Mouse (Mus musculus) ES-Bruce4 (cell line): Measurements from ENCODE around the gene Zbtb42. TPM values are rescaled to one million over a fixed set of nuclear protein-coding genes. Genes with fewer than 3 reads are reported as not detected.

Experiments used
- H3K27ac ChIP-seq: 2 replicates; pipeline ENCODE4 v1.5.1; 2012; ENCODE audit warnings: low read length, inconsistent platforms; ENCODE audit not compliant: insufficient read depth
- H3K27me3 ChIP-seq: 2 replicates; pipeline ENCODE4 v1.6.1; 2012; ENCODE audit warnings: mild to moderate bottlenecking, low read length, inconsistent platforms; ENCODE audit not compliant: control insufficient read depth, poor library complexity, insufficient read depth, severe bottlenecking
- H3K36me3 ChIP-seq: 2 replicates; pipeline ENCODE4 v1.6.1; 2012; ENCODE audit warnings: inconsistent platforms, mild to moderate bottlenecking, low read length, moderate library complexity; ENCODE audit not compliant: control insufficient read depth, poor library complexity, insufficient read depth, severe bottlenecking
- H3K4me1 ChIP-seq: one replicate; pipeline ENCODE4 v1.8.1; 2011; ENCODE audit warnings: low read length; ENCODE audit not compliant: control insufficient read depth, insufficient read depth
- H3K4me3 ChIP-seq: 2 replicates; pipeline ENCODE4 v1.5.1; 2011; ENCODE audit warnings: low read depth, mild to moderate bottlenecking, low read length
- H3K9ac ChIP-seq: 2 replicates; pipeline ENCODE4 v1.6.1; 2012; ENCODE audit warnings: low read depth, mild to moderate bottlenecking, inconsistent platforms; ENCODE audit not compliant: poor library complexity, severe bottlenecking
- H3K9me3 ChIP-seq: replicated peaks from 2 replicates; pipeline ENCODE4 v1.6.1; 2012; ENCODE audit warnings: mild to moderate bottlenecking, low read length, inconsistent platforms; ENCODE audit not compliant: control insufficient read depth, poor library complexity, insufficient read depth, severe bottlenecking
- CTCF ChIP-seq: IDR thresholded peaks from one replicate; pipeline ENCODE4 v1.8.1; 2011; ENCODE audit warnings: low read depth, low read length
- EP300 ChIP-seq: IDR thresholded peaks from 2 replicates; pipeline ENCODE4 v1.6.1; 2011; ENCODE audit warnings: low read depth, low read length; ENCODE audit not compliant: insufficient read depth
- POLR2A ChIP-seq: IDR thresholded peaks from one replicate; pipeline ENCODE4 v1.8.1; 2011; ENCODE audit warnings: low read length; ENCODE audit not compliant: insufficient read depth
- polyA plus RNA-seq: library from polyadenylated mRNA; stranded (reverse); fragments of >200 nt; gene quantifications from 2 replicates; pipeline ENCODE4 v1.2.4, GENCODE M21; 2011; ENCODE audit warnings: low read depth; ENCODE audit not compliant: missing spikeins, insufficient read depth, insufficient read length

The Zbtb42 gene
- polyA plus RNA-seq, 1 experiment: 2.2 TPM

- no peak overlapping the region for H3K9ac ChIP-seq
- no peak overlapping the region for H3K4me3 ChIP-seq
- no peak overlapping the region for H3K27ac ChIP-seq
- H3K36me3 ChIP-seq: no peaks in the 10 kb centered on the region; the same call in 1 of the 2 replicates
- no peaks in the 10 kb centered on the region for H3K4me1 ChIP-seq
- no peaks in the 10 kb centered on the region for H3K9me3 ChIP-seq
- no peaks in the 10 kb centered on the region for H3K27me3 ChIP-seq
- TF ChIP-seq CTCF (no peak), POLR2A (no peak), EP300 (no peak)
These were observed 7.8 kb upstream of the Zbtb42 start for GRCm38 (mm10) chr12:112670718-112671393.

GRCm38 (mm10) chr12:112671891-112672290 is 6.7 kb upstream of the Zbtb42 start:
- TF ChIP-seq EP300: no peak
- TF ChIP-seq CTCF: peak; percentile 64
- H3K27me3 ChIP-seq: no peaks in the 10 kb centered on the region
- no peaks in the 10 kb centered on the region for H3K4me1 ChIP-seq
- no peaks in the 10 kb centered on the region; the same call in 1 of the 2 replicates for H3K36me3 ChIP-seq
- H3K4me3 ChIP-seq: no peak overlapping the region
- no peaks in the 10 kb centered on the region for H3K9me3 ChIP-seq
- H3K9ac ChIP-seq: no peak overlapping the region
- no peak overlapping the region for H3K27ac ChIP-seq

- Histone ChIP-seq H3K27ac (no peak overlapping the region), H3K36me3 (no peaks in the 10 kb centered on the region; the same call in 1 of the 2 replicates), H3K27me3 (no peaks in the 10 kb centered on the region)
These were observed 5.7 kb upstream of the Zbtb42 start for GRCm38 (mm10) chr12:112672744-112673575.

GRCm38 (mm10) chr12:112673576-112674091 is 5.0 kb upstream of the Zbtb42 start:
- no peaks in the 10 kb centered on the region for H3K9me3 ChIP-seq
- H3K27ac ChIP-seq: no peak overlapping the region
- H3K27me3 ChIP-seq: peaks cover 2% of the 10 kb centered on the region; the same call in 1 of the 2 replicates
- H3K9ac ChIP-seq: peak overlapping the region; percentile 95
- H3K4me1 ChIP-seq: no peaks in the 10 kb centered on the region
- TF ChIP-seq CTCF: no peak
- TF ChIP-seq EP300: no peak
- TF ChIP-seq POLR2A: no peak
- no peaks in the 10 kb centered on the region; the same call in 1 of the 2 replicates for H3K36me3 ChIP-seq
- H3K4me3 ChIP-seq: peak overlapping the region; percentile 88

More at GRCm38 (mm10) chr12:112672744-112673575, 5.7 kb upstream of the Zbtb42 start:
- H3K9me3 ChIP-seq: no peaks in the 10 kb centered on the region
- TF ChIP-seq POLR2A: no peak
- TF ChIP-seq EP300: no peak
- no peak for TF ChIP-seq CTCF
- peak overlapping the region; percentile 88 for H3K4me3 ChIP-seq
- peak overlapping the region; percentile 95 for H3K9ac ChIP-seq
- H3K4me1 ChIP-seq: no peaks in the 10 kb centered on the region

GRCm38 (mm10) chr12:112674132-112675011 is 4.3 kb upstream of the Zbtb42 start, which contains the start of gene Akt1:
Gene Akt1 (minus strand): TSS chr12:112674884.
- H3K27ac ChIP-seq: no peak within 1 kb of the TSS
- TF ChIP-seq POLR2A: no peak
- no peak for TF ChIP-seq CTCF
- no peak for TF ChIP-seq EP300
- H3K36me3 ChIP-seq: no peaks in the 10 kb centered on the region
- H3K4me3 ChIP-seq: peak within 1 kb of the TSS; percentile 88
- no peaks in the 10 kb centered on the region for H3K4me1 ChIP-seq
- peak within 1 kb of the TSS; percentile 95 for H3K9ac ChIP-seq
- no peaks in the 10 kb centered on the region for H3K9me3 ChIP-seq
- H3K27me3 ChIP-seq: peaks cover 2% of the 10 kb centered on the region
